Mouse (Mus musculus): ENCODE measurements at regions not wholly inside any gene's neighbourhood (a gene's known extent, or its start where the extent isn't known, plus 50 kb on each side); places are given as distances from the start of the nearest gene placed in this dataset.
"Not testable (repeated sequence)": the region's sequence is repeated elsewhere in the genome, so short reads cannot be mapped to it uniquely, and the experiment has no call there.

- DNase-seq (ENCODE audit: low read depth, low spot score): no peak
Measured at GRCm38 (mm10) chr5:78075203-78075602, 667.4 kb upstream of the Igfbp7 start.

- DNase-seq (ENCODE audit: low read depth, low spot score): no peak
Measured at GRCm38 (mm10) chr5:78032554-78033250, 624.9 kb upstream of the Igfbp7 start.

- no peak for DNase-seq (ENCODE audit: low read depth, low spot score)
Measured at GRCm38 (mm10) chr5:78017523-78017922, 609.7 kb upstream of the Igfbp7 start.

DNA sequence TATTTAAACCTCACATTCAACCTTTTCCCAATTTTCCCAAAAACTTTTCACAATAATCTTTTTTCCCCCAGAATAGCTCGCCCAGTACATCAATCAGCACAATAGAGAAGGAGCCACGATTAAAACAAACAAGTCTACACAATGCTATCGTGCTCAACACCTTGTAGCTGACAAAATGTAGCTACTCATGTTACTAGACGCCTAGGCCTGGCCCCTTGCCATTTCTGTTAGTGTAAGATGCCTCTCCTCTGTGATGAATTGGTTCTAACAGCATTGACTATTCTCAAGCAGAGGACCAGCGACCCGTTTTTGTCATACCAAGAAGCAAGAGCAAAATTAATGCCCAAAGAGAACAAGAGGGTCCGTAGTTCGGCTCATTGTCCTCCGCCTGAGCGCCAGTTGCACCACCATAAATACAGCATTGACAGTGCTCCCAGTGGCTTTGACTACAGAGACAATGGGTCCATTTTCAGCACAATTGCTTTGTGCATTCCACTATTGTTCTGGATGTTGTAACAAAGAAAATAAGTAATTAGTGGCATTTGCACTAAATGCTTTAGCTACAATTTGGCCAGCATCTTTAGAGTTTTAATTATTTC, 578.7 kb upstream of the Igfbp7 start:
- no peak for DNase-seq (ENCODE audit: low read depth, low spot score)

DNA sequence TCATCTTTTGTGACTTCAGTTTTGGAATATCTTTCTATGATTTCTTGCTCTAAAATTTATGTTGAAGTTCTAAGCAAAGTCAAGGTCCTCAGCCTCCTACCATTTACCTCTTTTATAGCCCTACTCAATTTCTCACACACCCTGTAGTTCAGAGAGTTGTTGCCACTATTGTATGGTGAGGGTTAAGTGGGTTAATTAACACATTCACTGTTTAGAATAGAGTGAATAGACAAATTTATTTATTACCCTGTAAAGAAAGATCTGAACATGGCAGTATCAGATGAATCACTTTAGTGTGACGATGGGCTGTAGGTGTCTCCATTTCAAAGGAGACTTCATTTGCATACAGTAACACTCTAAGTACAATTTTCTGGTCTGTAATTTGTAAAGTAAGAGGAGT, 577.4 kb upstream of the Igfbp7 start:
- no peak for DNase-seq (ENCODE audit: low read depth, low spot score)

- DNase-seq (ENCODE audit: low read depth, low spot score): not testable (repeated sequence)
Measured at GRCm38 (mm10) chr5:77940021-77940420, 532.2 kb upstream of the Igfbp7 start.

DNA sequence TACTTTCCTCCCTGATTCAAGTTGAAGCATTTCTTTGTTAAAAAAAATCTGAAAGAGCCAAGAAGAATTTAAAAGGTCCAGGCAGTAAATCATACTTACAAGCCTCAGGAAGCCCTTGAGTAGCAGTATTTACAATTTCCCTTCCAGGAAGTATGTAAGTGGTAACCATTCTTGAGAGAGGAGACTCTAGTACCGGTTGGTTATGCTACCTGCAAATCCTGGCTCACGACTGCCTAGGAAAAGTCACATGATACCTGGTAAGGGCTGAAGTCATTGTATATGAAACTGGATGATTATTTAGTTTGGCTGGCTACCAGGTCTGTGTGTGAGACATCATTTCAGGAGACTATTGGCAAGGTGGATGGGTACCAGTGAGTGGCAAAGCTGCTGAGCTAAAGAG, 524.0 kb upstream of the Igfbp7 start:
- DNase-seq (ENCODE audit: low read depth, low spot score): no peak

GRCm38 (mm10) chr5:77921186-77921585, 513.3 kb upstream of the Igfbp7 start:
- DNase-seq (ENCODE audit: low read depth, low spot score): no peak

- no peak for DNase-seq (ENCODE audit: low read depth, low spot score)
Measured at GRCm38 (mm10) chr5:77917086-77917676, 509.3 kb upstream of the Igfbp7 start.

DNA sequence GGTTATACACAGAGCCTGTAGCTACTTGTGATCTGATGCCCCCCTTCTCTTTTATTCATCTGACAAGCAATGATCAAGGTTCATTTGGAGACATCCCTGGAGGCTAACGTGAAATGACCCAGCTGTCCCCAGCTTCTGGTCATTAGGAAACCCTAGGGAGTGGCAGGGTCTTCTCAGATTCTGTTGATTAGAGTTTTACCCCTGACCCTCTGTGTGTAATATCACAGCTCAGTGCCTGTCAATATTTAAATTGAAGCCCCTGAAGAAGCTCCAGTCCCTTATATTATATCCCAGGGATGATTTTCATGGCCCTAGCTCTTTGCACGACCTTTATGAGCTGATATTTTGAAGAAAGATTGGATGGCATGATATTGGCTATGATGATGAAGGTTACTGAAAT, 508.5 kb upstream of the Igfbp7 start:
- DNase-seq (ENCODE audit: low read depth, low spot score): no peak

DNA sequence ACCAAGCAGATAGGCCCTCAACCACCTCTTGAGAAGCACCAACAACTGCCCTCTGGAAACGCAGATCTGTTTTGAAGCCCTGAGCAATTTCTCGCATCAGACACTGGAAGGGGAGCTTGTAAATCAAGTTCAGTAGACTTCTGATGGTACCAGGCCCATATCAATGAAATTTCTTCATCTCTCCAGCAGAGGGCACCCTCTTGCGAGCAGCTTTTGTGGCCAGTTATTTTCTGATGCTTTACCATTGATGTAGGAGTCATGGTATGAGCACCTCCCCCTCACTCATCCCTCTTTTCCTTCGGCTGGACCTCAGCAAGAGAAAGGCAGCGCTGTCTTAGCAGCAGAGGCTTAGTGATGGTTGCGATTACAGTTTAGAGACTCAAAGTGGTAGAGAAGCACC, 501.4 kb upstream of the Igfbp7 start:
- peak; percentile 59 for DNase-seq (ENCODE audit: low read depth, low spot score)

DNA sequence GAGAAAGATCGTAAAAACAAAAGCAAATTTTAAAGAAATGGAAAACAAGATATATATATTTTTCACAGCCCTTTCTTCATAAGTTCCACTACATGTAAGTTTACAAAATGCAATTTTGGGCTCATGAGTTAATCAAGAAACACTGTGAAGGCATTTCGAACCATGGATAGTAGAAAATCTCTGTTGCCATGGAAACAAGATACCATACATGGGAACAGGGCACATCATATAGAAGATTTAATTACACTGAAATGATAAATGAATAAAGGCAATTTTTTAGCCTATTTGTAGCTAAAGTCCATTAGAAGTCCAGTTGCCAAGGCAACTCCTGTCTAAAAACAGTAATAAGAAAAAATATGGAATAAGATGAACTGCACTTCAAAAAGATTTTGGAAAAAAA, 484.2 kb upstream of the Igfbp7 start:
- not testable (repeated sequence) for DNase-seq (ENCODE audit: low read depth, low spot score)

DNA sequence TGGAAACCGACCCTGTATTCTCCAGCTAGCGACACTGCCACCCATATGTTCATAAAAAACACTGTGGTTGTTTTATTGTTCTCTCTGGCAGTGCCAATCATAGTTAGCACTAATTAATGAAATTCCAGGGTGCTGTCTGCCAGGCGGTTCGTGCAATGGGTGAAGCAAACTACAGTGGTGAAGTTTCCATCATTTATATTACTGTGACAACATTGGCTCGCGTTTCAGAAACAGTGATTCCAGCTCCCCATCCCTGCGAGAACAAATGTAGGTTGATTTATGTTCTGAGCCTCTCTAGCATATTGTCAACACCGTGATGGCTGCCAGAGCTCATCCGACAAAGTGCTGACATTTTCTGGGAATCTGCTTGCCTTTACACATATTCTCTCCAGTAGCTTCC, 480.7 kb upstream of the Igfbp7 start:
- no peak for DNase-seq (ENCODE audit: low read depth, low spot score)

GRCm38 (mm10) chr5:77871403-77871802, 463.6 kb upstream of the Igfbp7 start:
- DNase-seq (ENCODE audit: low read depth, low spot score): no peak

- DNase-seq (ENCODE audit: low read depth, low spot score): no peak
Measured at GRCm38 (mm10) chr5:77865342-77865741, 457.5 kb upstream of the Igfbp7 start.

GRCm38 (mm10) chr5:77855191-77855590, 447.4 kb upstream of the Igfbp7 start:
- no peak for DNase-seq (ENCODE audit: low read depth, low spot score)

DNA sequence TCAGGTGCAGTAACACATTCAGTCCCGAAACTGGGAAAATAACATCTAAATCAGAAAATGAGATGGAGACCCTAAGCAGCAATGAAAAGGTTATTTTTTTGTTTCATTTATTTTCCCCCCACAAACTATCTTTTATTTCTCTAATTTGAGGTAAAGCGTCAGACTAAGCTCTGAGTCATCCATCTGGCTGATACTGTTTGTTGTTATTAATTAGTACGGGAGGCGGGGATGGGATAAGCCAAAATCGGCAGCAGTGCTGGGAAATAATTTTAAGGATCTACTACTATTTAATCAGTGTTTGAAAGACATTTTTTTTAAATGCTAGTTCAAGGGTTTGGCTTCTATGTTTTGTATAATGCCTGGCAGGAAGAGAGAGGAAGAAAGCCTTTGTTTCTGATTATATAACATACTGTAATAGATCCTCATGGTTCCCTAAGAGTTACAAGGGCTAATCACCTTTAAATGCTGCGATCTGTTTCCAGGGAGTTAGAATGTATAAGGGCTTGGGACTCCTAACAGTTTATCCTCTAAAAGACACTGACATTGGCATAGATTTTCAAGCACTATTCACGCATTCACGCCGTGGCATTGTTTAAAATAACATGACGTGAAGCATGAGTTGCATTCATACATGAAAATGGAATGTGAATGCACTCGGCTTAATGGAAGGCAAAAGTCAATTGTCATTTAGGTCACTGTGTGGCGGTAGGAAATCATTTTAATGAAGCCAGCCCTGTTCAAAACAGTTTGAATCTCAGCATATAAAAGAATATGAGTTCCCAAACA, 446.4 kb upstream of the Igfbp7 start:
- no peak for DNase-seq (ENCODE audit: low read depth, low spot score)

- DNase-seq (ENCODE audit: low read depth, low spot score): peak; percentile 18
Measured at GRCm38 (mm10) chr5:77851645-77852044, 443.8 kb upstream of the Igfbp7 start.

DNA sequence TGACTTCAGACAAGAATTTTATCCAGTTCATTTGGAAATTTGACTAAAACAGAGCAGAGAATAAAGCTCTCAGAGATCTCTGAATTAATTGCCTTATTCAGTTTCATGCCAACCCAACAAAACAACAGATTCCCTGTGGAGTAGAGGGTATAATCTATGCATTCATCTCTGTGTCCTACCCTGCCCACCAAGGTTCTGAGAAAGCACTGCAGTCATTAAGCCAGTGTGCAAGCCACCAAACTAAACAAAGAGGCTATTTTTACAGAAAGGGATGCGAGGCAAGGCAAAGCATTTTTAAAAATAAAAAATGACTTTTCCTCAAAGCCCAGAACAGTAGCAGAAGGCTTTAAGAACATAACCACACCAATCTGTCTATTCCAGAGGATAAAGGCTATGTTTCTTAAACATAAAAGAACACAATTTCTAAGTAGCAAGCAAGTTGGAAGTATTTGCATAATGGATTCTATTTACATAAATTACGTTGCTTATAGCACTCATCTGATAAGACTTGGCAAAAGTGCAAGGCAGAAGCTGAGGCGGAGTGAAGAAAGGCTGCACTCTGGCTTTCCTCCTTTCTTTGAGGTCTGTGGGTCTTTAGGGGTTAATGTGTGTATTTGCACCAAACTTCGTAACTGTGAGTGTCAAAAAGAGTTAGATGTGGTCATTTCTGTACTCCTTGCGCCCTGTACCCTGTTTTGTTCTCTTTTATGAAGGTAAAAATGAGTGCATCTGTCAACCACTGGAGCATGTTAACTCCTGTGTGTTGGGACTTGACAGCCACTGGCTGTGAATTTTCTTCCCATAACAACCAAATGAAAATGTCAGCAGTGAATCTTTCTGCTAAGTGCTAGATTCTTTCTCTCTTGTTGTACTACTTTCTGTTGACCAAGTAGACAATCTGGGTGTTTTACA, 430.6 kb upstream of the Igfbp7 start:
- DNase-seq (ENCODE audit: low read depth, low spot score): no peak

DNA sequence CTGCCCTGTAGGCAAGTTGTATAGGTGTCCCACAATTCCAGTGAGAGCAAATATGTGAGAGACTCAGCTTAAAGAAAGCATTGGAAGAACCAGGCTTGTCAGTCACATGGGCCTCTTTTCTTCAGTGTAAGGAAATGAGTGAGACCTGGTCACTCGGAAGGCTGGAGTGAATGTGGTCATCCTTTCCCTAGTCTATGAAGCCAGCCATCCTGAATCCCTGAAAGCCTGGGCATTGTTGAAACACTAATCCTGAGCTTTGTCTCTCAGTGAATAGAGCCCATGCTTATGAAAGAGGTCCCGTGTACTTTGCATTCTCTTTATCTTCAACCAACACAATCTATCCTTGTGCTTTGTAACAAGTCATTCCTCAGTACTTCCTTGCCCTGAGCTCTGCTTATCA, 420.1 kb upstream of the Igfbp7 start:
- no peak for DNase-seq (ENCODE audit: low read depth, low spot score)

DNA sequence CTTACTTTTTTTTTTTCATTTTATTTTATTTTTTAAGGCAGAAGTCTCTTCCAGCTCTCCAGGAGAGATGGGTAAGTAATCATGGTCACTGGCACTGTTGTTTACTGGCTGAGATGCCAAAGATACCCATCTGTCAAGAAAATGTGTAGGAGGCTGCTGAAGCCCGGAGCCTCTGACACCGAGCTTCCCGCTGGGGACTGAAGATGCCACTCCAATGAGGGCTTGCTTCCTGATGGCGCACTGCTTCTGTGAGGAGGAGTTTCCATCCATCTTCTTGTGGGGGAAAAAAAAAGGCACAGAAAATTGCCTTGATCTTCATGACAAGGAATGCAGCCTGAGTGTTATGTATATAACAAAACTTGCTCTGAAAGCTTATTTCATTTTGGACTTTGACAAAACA, 418.2 kb upstream of the Igfbp7 start:
- DNase-seq (ENCODE audit: low read depth, low spot score): no peak
